Mouse (Mus musculus): Measurements from ENCODE around the gene AF067061. TPM values are rescaled to one million over a fixed set of nuclear protein-coding genes. Genes with fewer than 3 reads are reported as not detected.
"Not testable (repeated sequence)": the region's sequence is repeated elsewhere in the genome, so short reads cannot be mapped to it uniquely, and the experiment has no call there.

Gene AF067061
- polyA plus RNA-seq (2015; fragmentation: Nextera tagmentation; extraction: Ambion mirVana): not detected in 2 replicates

GRCm38 (mm10) chr13:120262870-120263269 lies at the start of gene AF067061:
Gene AF067061, plus strand, starts transcription at chr13:120263114.
- not testable (repeated sequence) for H3K27me3 ChIP-seq (ENCODE audit: control insufficient read depth, insufficient read depth, low read depth, low read length); H3K27ac ChIP-seq (ENCODE audit: low read length); H3K36me3 ChIP-seq (ENCODE audit: control insufficient read depth, insufficient read depth, low read length); H3K4me2 ChIP-seq (ENCODE audit: low read depth, low read length); H3K4me1 ChIP-seq (replicated peaks; ENCODE audit: control insufficient read depth, insufficient read depth, low read length); ATAC-seq (ENCODE audit: low read depth); H3K4me3 ChIP-seq (ENCODE audit: low read length); H3K9ac ChIP-seq (ENCODE audit: low read length); H3K9me3 ChIP-seq (ENCODE audit: control insufficient read depth, low read length)
- WGBS: 83% methylated on average over 2 of the region's 2 CpGs

GRCm38 (mm10) chr13:120215847-120216246 lies 47.1 kb upstream of the AF067061 start, which contains the start of gene Gm21762:
Gene Gm21762, minus strand, starts transcription at chr13:120215947.
- not testable (repeated sequence) for H3K4me3 ChIP-seq (ENCODE audit: low read length); ATAC-seq (ENCODE audit: low read depth); H3K4me1 ChIP-seq (replicated peaks; ENCODE audit: control insufficient read depth, insufficient read depth, low read length); H3K9ac ChIP-seq (ENCODE audit: low read length); H3K27ac ChIP-seq (ENCODE audit: low read length); H3K9me3 ChIP-seq (ENCODE audit: control insufficient read depth, low read length); H3K4me2 ChIP-seq (ENCODE audit: low read depth, low read length); H3K36me3 ChIP-seq (ENCODE audit: control insufficient read depth, insufficient read depth, low read length); H3K27me3 ChIP-seq (ENCODE audit: control insufficient read depth, insufficient read depth, low read depth, low read length)
- no CpG with 5 or more reads among the region's 2 CpGs for WGBS

GRCm38 (mm10) chr13:120220922-120221321 lies 42.0 kb upstream of the AF067061 start:
- not testable (repeated sequence) for H3K4me1 ChIP-seq (replicated peaks; ENCODE audit: control insufficient read depth, insufficient read depth, low read length); H3K9me3 ChIP-seq (ENCODE audit: control insufficient read depth, low read length); H3K36me3 ChIP-seq (ENCODE audit: control insufficient read depth, insufficient read depth, low read length); H3K27me3 ChIP-seq (ENCODE audit: control insufficient read depth, insufficient read depth, low read depth, low read length); H3K27ac ChIP-seq (ENCODE audit: low read length); H3K4me3 ChIP-seq (ENCODE audit: low read length); ATAC-seq (ENCODE audit: low read depth); H3K4me2 ChIP-seq (ENCODE audit: low read depth, low read length); H3K9ac ChIP-seq (ENCODE audit: low read length)
- WGBS: 78% methylated on average over 5 of the region's 5 CpGs

- H3K9ac ChIP-seq (ENCODE audit: low read length); ATAC-seq (ENCODE audit: low read depth); H3K27ac ChIP-seq (ENCODE audit: low read length); H3K4me2 ChIP-seq (ENCODE audit: low read depth, low read length); H3K4me3 ChIP-seq (ENCODE audit: low read length); H3K9me3 ChIP-seq (ENCODE audit: control insufficient read depth, low read length); H3K36me3 ChIP-seq (ENCODE audit: control insufficient read depth, insufficient read depth, low read length); H3K27me3 ChIP-seq (ENCODE audit: control insufficient read depth, insufficient read depth, low read depth, low read length); H3K4me1 ChIP-seq (replicated peaks; ENCODE audit: control insufficient read depth, insufficient read depth, low read length): not testable (repeated sequence)
- WGBS: 91% methylated on average over 16 of the region's 25 CpGs
These were observed 39.8 kb upstream of the AF067061 start for GRCm38 (mm10) chr13:120223012-120223659.

- 96% methylated on average over 15 of the region's 17 CpGs for WGBS
- H3K9me3 ChIP-seq (ENCODE audit: control insufficient read depth, low read length); ATAC-seq (ENCODE audit: low read depth); H3K27me3 ChIP-seq (ENCODE audit: control insufficient read depth, insufficient read depth, low read depth, low read length); H3K4me3 ChIP-seq (ENCODE audit: low read length); H3K9ac ChIP-seq (ENCODE audit: low read length); H3K27ac ChIP-seq (ENCODE audit: low read length); H3K36me3 ChIP-seq (ENCODE audit: control insufficient read depth, insufficient read depth, low read length); H3K4me1 ChIP-seq (replicated peaks; ENCODE audit: control insufficient read depth, insufficient read depth, low read length); H3K4me2 ChIP-seq (ENCODE audit: low read depth, low read length): not testable (repeated sequence)
These were observed 31.1 kb upstream of the AF067061 start for GRCm38 (mm10) chr13:120231798-120232197.

- H3K4me3 ChIP-seq (ENCODE audit: low read length); H3K36me3 ChIP-seq (ENCODE audit: control insufficient read depth, insufficient read depth, low read length); H3K4me2 ChIP-seq (ENCODE audit: low read depth, low read length); H3K27me3 ChIP-seq (ENCODE audit: control insufficient read depth, insufficient read depth, low read depth, low read length); H3K4me1 ChIP-seq (replicated peaks; ENCODE audit: control insufficient read depth, insufficient read depth, low read length); H3K27ac ChIP-seq (ENCODE audit: low read length); ATAC-seq (ENCODE audit: low read depth); H3K9me3 ChIP-seq (ENCODE audit: control insufficient read depth, low read length); H3K9ac ChIP-seq (ENCODE audit: low read length): not testable (repeated sequence)
- WGBS: 74% methylated on average over 13 of the region's 25 CpGs
These were observed 30.4 kb upstream of the AF067061 start for GRCm38 (mm10) chr13:120232447-120233049.

- not testable (repeated sequence) for H3K4me2 ChIP-seq (ENCODE audit: low read depth, low read length); H3K27ac ChIP-seq (ENCODE audit: low read length); H3K4me3 ChIP-seq (ENCODE audit: low read length); H3K36me3 ChIP-seq (ENCODE audit: control insufficient read depth, insufficient read depth, low read length); H3K4me1 ChIP-seq (replicated peaks; ENCODE audit: control insufficient read depth, insufficient read depth, low read length); H3K9ac ChIP-seq (ENCODE audit: low read length); H3K9me3 ChIP-seq (ENCODE audit: control insufficient read depth, low read length); H3K27me3 ChIP-seq (ENCODE audit: control insufficient read depth, insufficient read depth, low read depth, low read length); ATAC-seq (ENCODE audit: low read depth)
These were observed 24.1 kb upstream of the AF067061 start, which contains the start of gene Gm21731 for GRCm38 (mm10) chr13:120238811-120239210. Gene Gm21731, plus strand, starts transcription at chr13:120239111.

GRCm38 (mm10) chr13:120251208-120251924 lies 11.5 kb upstream of the AF067061 start:
- not testable (repeated sequence) for H3K27me3 ChIP-seq (ENCODE audit: control insufficient read depth, insufficient read depth, low read depth, low read length); H3K36me3 ChIP-seq (ENCODE audit: control insufficient read depth, insufficient read depth, low read length); H3K9me3 ChIP-seq (ENCODE audit: control insufficient read depth, low read length); H3K4me2 ChIP-seq (ENCODE audit: low read depth, low read length); H3K4me3 ChIP-seq (ENCODE audit: low read length); H3K9ac ChIP-seq (ENCODE audit: low read length); H3K27ac ChIP-seq (ENCODE audit: low read length); H3K4me1 ChIP-seq (replicated peaks; ENCODE audit: control insufficient read depth, insufficient read depth, low read length); ATAC-seq (ENCODE audit: low read depth)
- WGBS: 86% methylated on average over 2 of the region's 3 CpGs

GRCm38 (mm10) chr13:120258817-120259658 lies 3.9 kb upstream of the AF067061 start:
- H3K4me3 ChIP-seq (ENCODE audit: low read length); H3K27ac ChIP-seq (ENCODE audit: low read length); H3K27me3 ChIP-seq (ENCODE audit: control insufficient read depth, insufficient read depth, low read depth, low read length); H3K36me3 ChIP-seq (ENCODE audit: control insufficient read depth, insufficient read depth, low read length); H3K9me3 ChIP-seq (ENCODE audit: control insufficient read depth, low read length); H3K4me1 ChIP-seq (replicated peaks; ENCODE audit: control insufficient read depth, insufficient read depth, low read length); H3K9ac ChIP-seq (ENCODE audit: low read length); H3K4me2 ChIP-seq (ENCODE audit: low read depth, low read length); ATAC-seq (ENCODE audit: low read depth): not testable (repeated sequence)
- 77% methylated on average over 3 of the region's 3 CpGs for WGBS

Measured in lung, embryonic 16.5 days (tissue).